Mouse (Mus musculus) C2C12 (cell line): Measurements from ENCODE around the gene Psmb1.

Experiments used
- CTCF ChIP-seq: IDR thresholded peaks from one replicate; pipeline ENCODE4 v1.5.1; 2011; ENCODE audit not compliant: control insufficient read depth, insufficient read depth, insufficient read length
- MYOG ChIP-seq: IDR thresholded peaks from one replicate; pipeline ENCODE4 v1.6.1; 2011; ENCODE audit not compliant: control insufficient read depth, insufficient read length; ENCODE audit errors: extremely low read depth
- USF1 ChIP-seq: IDR thresholded peaks from one replicate; pipeline ENCODE4 v1.6.1; 2011; ENCODE audit warnings: low read depth, mild to moderate bottlenecking, control low read depth, moderate library complexity

DNA sequence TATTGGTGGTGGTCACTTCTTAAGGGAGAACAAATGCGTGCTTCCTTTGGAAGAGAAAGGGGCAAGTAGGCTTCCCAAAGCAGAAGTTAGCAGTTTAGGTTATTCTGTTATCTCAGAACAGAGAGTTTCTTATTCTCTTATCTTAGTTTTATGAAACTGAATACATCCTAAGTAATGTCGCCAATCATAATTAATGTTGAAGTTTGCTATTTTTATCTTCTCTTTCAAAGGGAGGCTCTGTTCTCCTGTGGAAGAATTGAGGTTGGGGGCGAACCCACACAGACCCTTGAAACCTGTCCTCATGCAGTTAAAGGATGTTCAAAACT lies 28.2 kb upstream of the Psmb1 start:
- no peak for TF ChIP-seq CTCF
- no peak for TF ChIP-seq MYOG
- no peak for TF ChIP-seq USF1
